Mouse (Mus musculus) frontal cortex, postnatal 25 days (tissue): ENCODE results near the gene Tacc3.

Experiments used
- DNase-seq, 2 experiments: peaks; one replicate each; pipeline ENCODE4 v3.0.0; 2022; ENCODE audit warnings: low spot score in 2 of 2

The Tacc3 gene

DNA sequence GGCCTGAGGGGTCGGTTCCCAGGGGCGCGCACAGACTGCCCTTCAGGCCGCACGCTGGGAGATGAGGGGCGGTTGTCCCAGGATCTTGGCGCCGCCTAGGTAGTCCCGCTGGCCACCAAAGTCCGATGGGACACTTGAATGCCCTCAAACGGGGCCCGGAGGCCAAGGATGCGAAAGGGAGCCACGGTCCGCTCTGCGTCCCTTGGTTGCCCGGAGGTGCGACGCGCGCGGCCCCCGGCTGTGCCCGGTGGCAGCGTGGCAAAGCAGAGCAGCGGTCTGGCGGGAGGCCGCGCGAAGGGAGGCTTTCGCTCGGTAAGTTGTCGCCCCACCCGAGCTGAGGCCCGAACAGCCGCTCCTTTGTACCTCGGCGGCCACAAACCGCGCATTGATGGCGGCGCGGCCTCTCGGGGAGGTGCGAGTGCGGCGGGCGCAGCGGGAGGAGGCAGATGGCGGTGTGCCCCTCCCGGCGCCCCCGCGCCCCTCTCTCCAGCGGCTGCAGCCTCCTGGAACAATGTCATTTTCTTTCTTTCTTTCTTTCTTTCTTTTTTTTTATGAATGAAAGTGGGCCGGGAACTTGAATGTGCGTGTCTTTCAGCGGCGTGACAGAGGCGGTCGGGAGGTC, 65.2 kb downstream of the Tacc3 start:
- DNase-seq = no peak

DNA sequence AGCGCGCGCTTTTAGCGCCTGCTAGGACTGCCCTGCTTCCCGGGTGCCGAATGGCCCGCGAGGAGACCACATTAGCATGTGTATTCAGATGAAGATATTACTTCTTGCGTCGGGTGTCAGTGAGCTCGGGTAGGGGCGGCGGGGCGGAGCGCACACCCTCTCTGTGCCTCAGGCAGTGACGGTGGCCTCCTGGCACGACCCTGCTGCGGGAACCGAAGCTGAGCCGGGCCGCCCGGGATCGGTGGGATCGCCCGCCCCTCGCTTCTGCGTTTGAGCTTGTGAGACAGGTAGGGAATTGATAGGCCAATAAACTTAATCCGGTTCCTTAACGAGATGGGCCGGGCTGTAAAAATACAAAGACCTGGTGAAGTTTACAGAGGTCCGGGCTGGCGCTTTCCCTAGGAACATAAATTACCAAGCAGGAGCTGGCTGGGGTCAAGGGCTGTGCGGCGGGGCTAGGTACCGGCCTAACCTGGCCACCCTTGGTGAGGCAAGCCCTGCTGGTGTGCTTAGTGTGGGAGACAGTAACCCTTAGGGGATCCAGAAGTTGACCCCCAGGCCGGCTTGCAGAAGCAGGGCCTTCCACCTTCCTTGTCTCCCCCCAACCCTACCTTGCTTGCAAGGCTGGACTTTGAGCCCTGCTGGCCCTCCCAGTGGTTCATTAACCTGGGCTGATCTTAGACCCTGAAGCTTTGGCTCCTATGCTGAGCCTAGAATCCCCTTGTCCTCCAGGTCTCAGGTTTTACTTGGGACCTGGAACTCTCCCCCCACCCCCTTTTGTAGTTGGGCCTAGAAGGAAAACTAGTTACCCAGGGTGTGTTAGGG, 65.9 kb downstream of the Tacc3 start:
- no peak for DNase-seq

GRCm38 (mm10) chr5:33726081-33726647, 68.2 kb downstream of the Tacc3 start:
- DNase-seq = no peak

- no peak for DNase-seq
Measured at GRCm38 (mm10) chr5:33726891-33727290, 69.0 kb downstream of the Tacc3 start.
